Mouse (Mus musculus): ENCODE results near the gene Psmb1. TPM values are rescaled to one million over a fixed set of nuclear protein-coding genes. Genes with fewer than 3 reads are reported as not detected.

Gene Psmb1
- polyA plus RNA-seq, 1 experiment from 2014 or later, result 230 TPM

DNA sequence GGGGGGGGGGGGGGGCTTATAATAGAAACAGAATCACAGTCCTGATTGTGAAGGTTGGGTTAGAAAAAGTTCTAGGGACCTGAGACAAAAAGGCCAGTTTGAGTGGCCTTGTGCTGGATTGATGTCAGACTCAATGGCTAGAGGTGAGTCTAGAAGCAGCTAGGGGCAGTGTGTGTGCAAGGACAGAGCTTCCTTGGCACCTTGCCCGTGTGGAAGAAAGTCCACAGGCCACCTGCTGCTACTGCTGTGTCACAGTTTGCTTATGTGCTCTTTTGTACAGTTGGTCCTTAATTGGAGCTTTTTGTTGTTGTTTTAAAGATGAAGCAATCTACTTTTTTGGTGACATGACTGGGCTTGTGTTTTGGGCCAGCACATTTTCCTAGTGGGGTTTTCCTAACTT lies 69.6 kb downstream of the Psmb1 start:
- no peaks in the 10 kb centered on the region for H3K27me3 ChIP-seq (ENCODE audit: control insufficient read depth, insufficient read depth, low read depth, low read length)
- 75% methylated on average over 1 of the region's 1 CpGs for WGBS
- no peak overlapping the region for H3K9ac ChIP-seq (ENCODE audit: low read depth, low read length)
- H3K36me3 ChIP-seq (ENCODE audit: control insufficient read depth, insufficient read depth, low read length), result peaks cover 24% of the 10 kb centered on the region
- H3K4me1 ChIP-seq (ENCODE audit: control insufficient read depth, insufficient read depth, low read length), result no peaks in the 10 kb centered on the region
- ATAC-seq, result no peak
- no peak overlapping the region for H3K27ac ChIP-seq (ENCODE audit: low read length)
- no peak overlapping the region for H3K4me2 ChIP-seq (ENCODE audit: low read length)
- no peak overlapping the region for H3K4me3 ChIP-seq (ENCODE audit: low read depth, low read length)
- no peaks in the 10 kb centered on the region for H3K9me3 ChIP-seq (replicated peaks; ENCODE audit: control insufficient read depth, low read length, poor library complexity, severe bottlenecking)

DNA sequence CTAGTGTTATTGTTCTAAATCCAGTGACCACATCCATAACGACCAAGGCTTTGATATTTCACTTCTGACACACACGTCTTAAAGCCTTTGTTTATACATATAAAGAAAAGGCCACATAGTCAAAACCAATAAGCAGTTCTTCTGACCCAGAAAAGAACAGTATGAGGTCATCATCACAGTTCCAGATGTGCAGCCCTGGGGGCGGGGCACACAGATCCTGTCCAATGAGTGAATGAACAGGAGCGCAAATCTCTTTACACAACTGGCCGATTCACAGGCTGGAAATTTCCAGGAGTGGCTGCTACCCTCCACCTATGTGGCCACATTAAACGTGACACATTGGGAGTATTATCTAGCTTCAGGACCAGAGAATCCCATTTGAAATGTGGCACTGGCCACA lies 70.1 kb downstream of the Psmb1 start:
- ATAC-seq, result no peak
- WGBS, result 88% methylated on average over 6 of the region's 6 CpGs
- peaks cover 27% of the 10 kb centered on the region for H3K36me3 ChIP-seq (ENCODE audit: control insufficient read depth, insufficient read depth, low read length)

DNA sequence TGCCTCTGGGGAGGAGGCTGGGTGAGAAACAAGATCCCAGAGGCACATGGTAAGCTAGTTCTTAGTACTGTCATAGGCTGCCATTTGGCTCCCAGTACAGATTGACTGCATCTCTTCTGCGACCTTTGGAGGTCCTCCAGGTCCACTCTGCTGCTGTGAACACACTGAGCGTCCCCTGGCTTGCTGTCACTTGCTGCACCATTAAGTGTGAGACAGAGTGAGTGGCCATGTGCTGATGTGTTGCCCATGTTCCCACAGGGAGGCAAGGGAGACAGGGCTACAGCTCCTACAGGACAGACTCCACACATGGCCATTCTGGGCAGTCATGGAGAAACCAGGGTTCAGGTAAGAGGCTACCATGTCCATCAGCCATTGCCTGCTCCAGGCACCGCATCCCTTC lies 73.6 kb downstream of the Psmb1 start:
- ATAC-seq, result no peak
- Histone ChIP-seq H3K9me3 (replicated peaks; ENCODE audit: control insufficient read depth, low read length, poor library complexity, severe bottlenecking) (no peaks in the 10 kb centered on the region), H3K27me3 (ENCODE audit: control insufficient read depth, insufficient read depth, low read depth, low read length) (no peaks in the 10 kb centered on the region), H3K4me2 (ENCODE audit: low read length) (no peak overlapping the region), H3K27ac (ENCODE audit: low read length) (no peak overlapping the region), H3K9ac (ENCODE audit: low read depth, low read length) (no peak overlapping the region), H3K36me3 (ENCODE audit: control insufficient read depth, insufficient read depth, low read length) (peaks cover 56% of the 10 kb centered on the region), H3K4me1 (ENCODE audit: control insufficient read depth, insufficient read depth, low read length) (no peaks in the 10 kb centered on the region), H3K4me3 (ENCODE audit: low read depth, low read length) (no peak overlapping the region)
- WGBS, result 96% methylated on average over 3 of the region's 3 CpGs

More for the DNA sequence above, 70.1 kb downstream of the Psmb1 start:
- no peaks in the 10 kb centered on the region for H3K27me3 ChIP-seq (ENCODE audit: control insufficient read depth, insufficient read depth, low read depth, low read length)
- no peak overlapping the region for H3K27ac ChIP-seq (ENCODE audit: low read length)
- no peak overlapping the region for H3K4me3 ChIP-seq (ENCODE audit: low read depth, low read length)
- H3K4me2 ChIP-seq (ENCODE audit: low read length), result no peak overlapping the region
- no peaks in the 10 kb centered on the region for H3K9me3 ChIP-seq (replicated peaks; ENCODE audit: control insufficient read depth, low read length, poor library complexity, severe bottlenecking)
- no peak overlapping the region for H3K9ac ChIP-seq (ENCODE audit: low read depth, low read length)
- no peaks in the 10 kb centered on the region for H3K4me1 ChIP-seq (ENCODE audit: control insufficient read depth, insufficient read depth, low read length)

Other genes starting within 250 kb of the Psmb1 start
- 17.8 and 18.5 TPM in 2 replicates for gene Dll1, start 122.9 kb downstream of the Psmb1 start, polyA plus RNA-seq (2015; fragmentation: Nextera tagmentation; extraction: Ambion mirVana)
- gene Fam120b, start 103.5 kb downstream of the Psmb1 start, polyA plus RNA-seq (2015; fragmentation: Nextera tagmentation; extraction: Ambion mirVana), result 50.0 and 54.3 TPM in 2 replicates
- gene Tbp, start 137 bp upstream of the Psmb1 start, polyA plus RNA-seq (2015; fragmentation: Nextera tagmentation; extraction: Ambion mirVana), result 59.5 and 63.2 TPM in 2 replicates
- 54.7 and 65.8 TPM in 2 replicates for gene Pdcd2, start 27.6 kb upstream of the Psmb1 start, polyA plus RNA-seq (2015; fragmentation: Nextera tagmentation; extraction: Ambion mirVana)
- gene Prdm9, start 64.6 kb upstream of the Psmb1 start, polyA plus RNA-seq (2015; fragmentation: Nextera tagmentation; extraction: Ambion mirVana), result 1.6 and 2.1 TPM in 2 replicates
- 14.5 and 16.3 TPM in 2 replicates for gene Chd1, start 205.2 kb upstream of the Psmb1 start, polyA plus RNA-seq (2015; fragmentation: Nextera tagmentation; extraction: Ambion mirVana)

Measured in midbrain, embryonic 16.5 days (tissue).